12 mouse cellular contexts compared by ENCODE assay signal in the genomic region with DNA sequence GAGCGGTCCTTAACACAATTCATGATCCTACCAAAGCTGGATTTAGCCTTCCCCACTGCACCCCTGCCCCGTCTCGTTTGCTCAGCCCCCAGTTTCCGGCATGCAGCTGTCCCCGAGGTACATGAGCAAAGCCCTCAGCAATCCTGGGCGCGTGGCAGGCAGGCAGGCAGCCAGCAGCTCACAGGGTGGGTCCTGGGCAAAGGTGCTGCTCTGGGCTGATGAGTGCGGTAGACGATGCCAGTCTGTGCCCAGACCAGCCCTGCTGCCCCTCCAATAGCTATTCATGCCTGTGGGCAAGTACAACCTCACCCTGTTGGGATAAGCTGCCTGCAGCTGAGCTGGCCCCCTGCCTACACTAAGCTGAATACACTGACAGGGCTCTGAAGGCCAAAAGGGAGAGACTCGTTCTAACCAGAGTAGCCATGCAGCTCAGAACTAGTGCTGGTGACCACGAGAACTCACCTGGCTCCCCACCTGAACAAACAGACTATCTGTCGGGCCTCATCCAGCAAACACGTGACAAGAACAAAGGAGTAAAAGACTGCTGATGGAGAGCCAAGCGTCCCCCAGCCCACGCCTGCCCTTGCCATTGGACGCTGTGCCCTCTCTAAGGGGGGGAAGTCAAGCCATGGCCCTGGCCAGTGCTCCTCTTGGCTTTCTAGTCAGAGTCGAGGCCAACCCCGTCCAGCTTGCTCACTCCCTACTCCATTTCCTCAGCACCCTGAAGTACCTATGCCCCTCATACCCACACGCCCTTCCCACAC. TPM values are rescaled to one million over a fixed set of nuclear protein-coding genes. Genes with fewer than 3 reads are reported as not detected.
A peak's percentile ranks its signal among the peaks of the same experiment; 100 is the strongest.
DNase-seq lines count a peak whose midpoint lies in the region; ATAC-seq and TF ChIP-seq lines count a peak whose summit lies in the region.
"Had no signal": no experiment of that assay in that cellular context is flagged by ENCODE, and none has a peak within 500 bp of the region (broad histone marks: within the 10 kb centered on the region; RNA-seq: fewer than 3 reads in every experiment).

No protein-coding gene starts in this region.

- H3K79me2 ChIP-seq in heart, adult 2 months (replicated peaks; ENCODE audit: control insufficient read depth, insufficient read depth, low read length) = peaks cover 3% of the 10 kb centered on the region; the same call in 1 of the 2 replicates

- peak; percentile 68 to 80 for DNase-seq in heart, adult 2 months
- DNase-seq in heart, postnatal 25 days (ENCODE audit: low spot score) = no peak
- peak; percentile 73 for DNase-seq in urinary bladder, postnatal 14 days (ENCODE audit: low spot score)
- DNase-seq in urinary bladder, postnatal 10 days (ENCODE audit: low spot score) = no peak
- DNase-seq in kidney, adult 9 months = peak; percentile 60
- DNase-seq in cerebellum, adult 8-10 months = no peak
- no peak for DNase-seq in layer of hippocampus, postnatal 36 days
- DNase-seq: adrenal gland, postnatal 25 days; embryo, embryonic 11 days had no signal

- no peak for TF ChIP-seq POLR2A in heart, adult 2 months (IDR thresholded peaks at IDR 0.05; ENCODE audit: insufficient read depth, low read depth, low read length)

- no peak overlapping the region for H3K9ac ChIP-seq in heart, adult 2 months (ENCODE audit: low read depth, low read length)

- intact Hi-C loops in heart, adult 2 months (cut with DNase I) = loop anchor here (5.0 kb wide), 1 partner anchor 112 kb away; the partner anchor contains the start of gene Zfp318
- intact Hi-C loops in heart, postnatal 25 days (cut with DNase I) = loop anchor here (5.0 kb wide), 1 partner anchor 242 kb away; no protein-coding TSS in a partner anchor

- TF ChIP-seq CTCF in heart, adult 2 months (IDR thresholded peaks at IDR 0.05) = no peak

- 67% methylated on average over 19 of the region's 19 CpGs for WGBS in heart, adult 2 months

- peaks cover 9% of the 10 kb centered on the region for H3K36me3 ChIP-seq in heart, adult 2 months (ENCODE audit: control insufficient read depth, insufficient read depth, low read length)

- H3K4me3 ChIP-seq in heart, adult 2 months = no peak overlapping the region

- TF ChIP-seq EP300 in heart, adult 2 months (IDR thresholded peaks at IDR 0.05; ENCODE audit: insufficient read depth, low read depth, low read length) = no peak

- ATAC-seq in CD4-positive, CD25-positive, alpha-beta regulatory T cell, adult 4 months = no peak
- ATAC-seq: midbrain, embryonic 16.5 days had no signal

- no peaks in the 10 kb centered on the region for H3K27me3 ChIP-seq in heart, adult 2 months (ENCODE audit: control insufficient read depth, insufficient read depth, low read length)

- H3K4me1 ChIP-seq in heart, adult 2 months (ENCODE audit: control insufficient read depth, insufficient read depth, low read length) = peaks cover 20% of the 10 kb centered on the region

- H3K27ac ChIP-seq in heart, adult 2 months = peak overlapping the region; percentile 48; the same call in 1 of the 2 replicates

RNA-seq across cellular contexts. Expression of gene Tjap1, which starts 12.9 kb away (rescaled TPM):
- 10 to 100 TPM; 28.3 to 34.7 TPM for total RNA-seq in heart, adult 2 months (2021)
- 35.8 and 39.1 TPM in 2 replicates for polyA plus RNA-seq in heart, adult 2 months (2012; rRNA removed)
- total RNA-seq in heart, postnatal 25 days (2021) = 10 to 100 TPM; 37.1 to 40.5 TPM
- polyA plus RNA-seq in CD4-positive, CD25-positive, alpha-beta regulatory T cell, adult 4 months (2017; shearing (Covaris generic)) = 10 to 100 TPM; 15.0 to 18.5 TPM
- total RNA-seq in layer of hippocampus, postnatal 36 days (2021) = 10 to 100 TPM; 50.4 to 72.7 TPM

RNA-seq across cellular contexts. Expression of gene Lrrc73, which starts 16.6 kb away (rescaled TPM):
- total RNA-seq in heart, adult 2 months (2021) = under 1 TPM; 0.21 to 0.34 TPM
- 0.59 and 0.70 TPM in 2 replicates for polyA plus RNA-seq in heart, adult 2 months (2012; rRNA removed)
- under 1 TPM; 0.20 to 0.26 TPM for total RNA-seq in heart, postnatal 25 days (2021)
- under 1 TPM in 1 of 2 experiments, not detected in 1; 0.30 TPM for polyA plus RNA-seq in CD4-positive, CD25-positive, alpha-beta regulatory T cell, adult 4 months (2017; shearing (Covaris generic))
- 10 to 100 TPM; 60.4 to 63.5 TPM for total RNA-seq in layer of hippocampus, postnatal 36 days (2021)
- total RNA-seq: liver, adult 2 months had no signal

RNA-seq across cellular contexts. Expression of gene Yipf3, which starts 22.1 kb away (rescaled TPM):
- total RNA-seq in heart, adult 2 months (2021) = 10 to 100 TPM; 72.4 to 82.8 TPM
- polyA plus RNA-seq in heart, adult 2 months (2012; rRNA removed) = 136 and 142 TPM in 2 replicates
- 10 to 100 TPM; 81.8 to 82.6 TPM for total RNA-seq in heart, postnatal 25 days (2021)
- 10 to 100 TPM; 43.4 to 51.9 TPM for polyA plus RNA-seq in CD4-positive, CD25-positive, alpha-beta regulatory T cell, adult 4 months (2017; shearing (Covaris generic))
- 10 to 100 TPM; 78.7 to 92.4 TPM for total RNA-seq in layer of hippocampus, postnatal 36 days (2021)

RNA-seq across cellular contexts. Expression of gene Polr1c, which starts 22.1 kb away (rescaled TPM):
- total RNA-seq in heart, adult 2 months (2021) = 10 to 100 TPM; 20.2 to 24.7 TPM
- polyA plus RNA-seq in heart, adult 2 months (2012; rRNA removed) = 19.1 and 25.8 TPM in 2 replicates
- 10 to 100 TPM; 20.9 to 26.1 TPM for total RNA-seq in heart, postnatal 25 days (2021)
- polyA plus RNA-seq in CD4-positive, CD25-positive, alpha-beta regulatory T cell, adult 4 months (2017; shearing (Covaris generic)) = 100 to 1,000 TPM; 110 to 117 TPM
- total RNA-seq in layer of hippocampus, postnatal 36 days (2021) = 10 to 100 TPM; 34.5 to 35.1 TPM

RNA-seq across cellular contexts. Expression of gene Dlk2, which starts 27.3 kb away (rescaled TPM):
- total RNA-seq in heart, adult 2 months (2021) = under 1 TPM; 0.23 to 0.39 TPM
- polyA plus RNA-seq in heart, adult 2 months (2012; rRNA removed) = 0.35 and 0.74 TPM in 2 replicates
- total RNA-seq in heart, postnatal 25 days (2021) = under 1 TPM; 0.39 to 0.49 TPM
- polyA plus RNA-seq in CD4-positive, CD25-positive, alpha-beta regulatory T cell, adult 4 months (2017; shearing (Covaris generic)) = not detected
- 10 to 100 TPM; 46.9 to 52.4 TPM for total RNA-seq in layer of hippocampus, postnatal 36 days (2021)
- total RNA-seq: adrenal gland, postnatal 25 days; liver, adult 2 months had no signal
- polyA plus RNA-seq: liver, adult 2 months had no signal

Comparison
In these comparisons a context has a peak if more than half of its experiments do, and no peak if none do; other contexts are left out.
1. DNase-seq: peak in heart, adult 2 months (2 of 2), urinary bladder, postnatal 14 days (single experiment) and kidney, adult 9 months (single experiment); none in heart, postnatal 25 days (single experiment), urinary bladder, postnatal 10 days (single experiment), cerebellum, adult 8-10 months (single experiment) and layer of hippocampus, postnatal 36 days (0 of 2).
2. RNA of gene Lrrc73, which starts 16.6 kb away (total RNA-seq): 60.4 to 63.5 TPM in layer of hippocampus, postnatal 36 days; 0.21 to 0.34 TPM in heart, adult 2 months and 0.20 to 0.26 TPM in heart, postnatal 25 days; every median in the first group is over 10 times any median in the second.